Mouse (Mus musculus) olfactory bulb, adult 2 months (tissue): Measurements from ENCODE around the gene Zmiz2.

Experiments used
- CTCF ChIP-seq: fragments of 200-500 bp; IDR thresholded peaks from 2 replicates; pipeline ENCODE4 v1.5.1; 2012; ENCODE audit warnings: low read depth, mild to moderate bottlenecking, low read length, moderate library complexity; ENCODE audit not compliant: insufficient read depth
- POLR2A ChIP-seq: fragments of 200-500 bp; IDR thresholded peaks from 2 replicates; pipeline ENCODE4 v1.6.1; 2012; ENCODE audit warnings: mild to moderate bottlenecking, low read depth, low read length, moderate library complexity; ENCODE audit not compliant: insufficient read depth

GRCm38 (mm10) chr11:6420283-6420703 is 31.4 kb downstream of the Zmiz2 start:
- TF ChIP-seq CTCF (no peak), POLR2A (no peak)
